Mouse (Mus musculus) CD4-positive, CD25-positive, alpha-beta regulatory T cell, adult 2 months (primary cell): Measurements from ENCODE around the gene Zfp750.

ENCODE experiments used
- DNase-seq: peaks from one replicate; pipeline ENCODE4 v3.0.0-alpha.2; 2012; ENCODE audit warnings: low read depth, low spot score

The Zfp750 gene

GRCm38 (mm10) chr11:121519131-121519530 lies at the start of gene Zfp750:
Gene Zfp750, minus strand, starts transcription at chr11:121519333.
- DNase-seq = no peak

- no peak for DNase-seq
These were observed 45.1 kb upstream of the Zfp750 start for GRCm38 (mm10) chr11:121564265-121564664.

GRCm38 (mm10) chr11:121563312-121563711 lies 44.2 kb upstream of the Zfp750 start:
- no peak for DNase-seq

GRCm38 (mm10) chr11:121560294-121560663 lies 41.1 kb upstream of the Zfp750 start:
- DNase-seq = peak; percentile 59

- peak; percentile 80 for DNase-seq
These were observed 40.6 kb upstream of the Zfp750 start for GRCm38 (mm10) chr11:121559527-121560293.

- DNase-seq = no peak
These were observed 39.4 kb upstream of the Zfp750 start for GRCm38 (mm10) chr11:121558522-121558921.

- no peak for DNase-seq
These were observed 38.8 kb upstream of the Zfp750 start for GRCm38 (mm10) chr11:121557946-121558345.

GRCm38 (mm10) chr11:121556727-121557126 lies 37.6 kb upstream of the Zfp750 start:
- DNase-seq = no peak

GRCm38 (mm10) chr11:121553458-121553857 lies 34.3 kb upstream of the Zfp750 start:
- no peak for DNase-seq

- DNase-seq = no peak
These were observed 33.8 kb upstream of the Zfp750 start for GRCm38 (mm10) chr11:121552846-121553457.

GRCm38 (mm10) chr11:121552167-121552566 lies 33.0 kb upstream of the Zfp750 start:
- no peak for DNase-seq

- DNase-seq = peak; percentile 35
These were observed 32.2 kb upstream of the Zfp750 start for GRCm38 (mm10) chr11:121551206-121551799.

GRCm38 (mm10) chr11:121549843-121550647 lies 30.9 kb upstream of the Zfp750 start:
- no peak for DNase-seq

- no peak for DNase-seq
These were observed 30.1 kb upstream of the Zfp750 start for GRCm38 (mm10) chr11:121548996-121549842.

- no peak for DNase-seq
These were observed 28.8 kb upstream of the Zfp750 start for GRCm38 (mm10) chr11:121547925-121548324.

- no peak for DNase-seq
These were observed 28.1 kb upstream of the Zfp750 start for GRCm38 (mm10) chr11:121547234-121547633.

- DNase-seq = no peak
These were observed 26.4 kb upstream of the Zfp750 start for GRCm38 (mm10) chr11:121545398-121546034.

GRCm38 (mm10) chr11:121544755-121545397 lies 25.7 kb upstream of the Zfp750 start:
- peak; percentile 29 for DNase-seq

GRCm38 (mm10) chr11:121543922-121544321 lies 24.8 kb upstream of the Zfp750 start:
- DNase-seq = peak; percentile 38

- no peak for DNase-seq
These were observed 24.2 kb upstream of the Zfp750 start for GRCm38 (mm10) chr11:121543287-121543856.
